Mouse (Mus musculus): Measurements from ENCODE around the gene Thbd.
A peak's percentile ranks its signal among the peaks of the same experiment; 100 is the strongest.

Gene Thbd

GRCm38 (mm10) chr2:148387652-148388581 lies 20.1 kb downstream of the Thbd start:
- DNase-seq (ENCODE audit: low read depth in 2 of 2, low spot score in 2 of 2): no peak

- no peak for DNase-seq (ENCODE audit: low read depth in 2 of 2, low spot score in 2 of 2)
These were observed 21.1 kb downstream of the Thbd start for GRCm38 (mm10) chr2:148386927-148387326.

DNA sequence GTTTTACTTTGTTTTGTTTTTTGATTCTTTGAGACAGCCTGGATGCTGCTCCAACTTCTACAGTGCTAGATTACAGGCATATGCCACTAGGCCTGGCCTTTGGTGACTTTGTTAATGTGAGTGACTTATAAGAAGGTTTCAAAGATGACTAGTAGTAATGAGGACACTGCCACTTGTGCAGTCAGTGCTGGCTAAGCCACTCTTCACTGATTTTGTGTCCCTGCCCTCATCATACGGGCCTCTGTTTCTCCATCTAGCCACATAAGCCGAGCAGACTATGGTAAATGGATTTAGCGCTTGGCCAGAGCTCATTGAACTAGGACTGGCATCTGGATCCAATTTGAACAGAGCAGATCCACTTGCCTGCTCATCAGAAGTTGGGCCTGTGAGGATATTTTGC lies 21.5 kb downstream of the Thbd start:
- no peak for DNase-seq (ENCODE audit: low read depth in 2 of 2, low spot score in 2 of 2)

DNA sequence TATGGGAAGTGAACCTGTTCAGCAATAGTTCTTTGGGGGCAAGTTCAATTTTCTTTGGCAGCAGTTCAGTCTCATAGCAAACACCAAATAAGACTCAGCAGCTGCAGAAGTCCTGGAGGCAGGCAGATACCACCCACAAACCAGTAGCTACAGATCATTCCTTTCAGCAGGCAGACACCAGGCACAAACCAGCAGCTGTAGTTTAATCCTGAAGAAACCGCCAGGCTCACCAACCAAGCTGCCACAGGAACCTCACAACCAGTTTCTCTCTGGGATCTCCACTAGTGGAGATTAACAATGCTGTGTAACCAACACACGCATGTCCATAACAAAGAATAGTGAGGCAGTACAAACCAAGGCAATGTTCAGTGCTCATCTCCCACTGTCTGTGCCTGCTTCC lies 26.9 kb downstream of the Thbd start:
- DNase-seq (ENCODE audit: low read depth in 2 of 2, low spot score in 2 of 2): no peak

- DNase-seq (ENCODE audit: low read depth in 2 of 2, low spot score in 2 of 2): no peak
These were observed 28.0 kb downstream of the Thbd start for GRCm38 (mm10) chr2:148379899-148380413.

DNA sequence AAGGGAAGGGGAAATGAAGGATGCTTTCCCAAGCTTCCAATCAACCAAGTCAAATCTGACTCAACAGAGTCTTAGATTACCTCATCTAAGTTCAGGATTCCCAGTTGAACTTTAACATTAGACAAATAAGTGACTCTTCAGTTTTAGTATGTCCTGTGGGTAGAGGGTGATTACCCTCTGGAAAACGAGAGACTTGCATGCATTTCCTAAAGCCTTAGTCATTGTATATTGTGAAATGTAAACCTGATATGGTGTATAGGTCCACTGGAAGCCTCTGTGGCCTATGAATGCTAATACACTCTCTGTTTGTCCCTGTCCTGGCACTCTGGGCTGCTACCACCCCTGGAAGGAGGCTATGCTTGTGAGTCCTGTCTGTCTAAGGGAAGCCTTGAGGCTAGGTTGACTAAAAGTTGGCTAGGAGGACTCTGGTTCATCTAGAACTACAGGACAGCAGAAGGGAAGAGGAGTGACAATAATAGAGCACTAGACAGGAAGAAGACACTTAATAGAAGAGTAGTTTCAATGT lies 29.1 kb downstream of the Thbd start:
- no peak for DNase-seq (ENCODE audit: low read depth in 2 of 2, low spot score in 2 of 2)

- DNase-seq (ENCODE audit: low read depth in 2 of 2, low spot score in 2 of 2): peak in 1 of 2 experiments; percentile 3
These were observed 32.5 kb downstream of the Thbd start for GRCm38 (mm10) chr2:148375326-148376150.

DNA sequence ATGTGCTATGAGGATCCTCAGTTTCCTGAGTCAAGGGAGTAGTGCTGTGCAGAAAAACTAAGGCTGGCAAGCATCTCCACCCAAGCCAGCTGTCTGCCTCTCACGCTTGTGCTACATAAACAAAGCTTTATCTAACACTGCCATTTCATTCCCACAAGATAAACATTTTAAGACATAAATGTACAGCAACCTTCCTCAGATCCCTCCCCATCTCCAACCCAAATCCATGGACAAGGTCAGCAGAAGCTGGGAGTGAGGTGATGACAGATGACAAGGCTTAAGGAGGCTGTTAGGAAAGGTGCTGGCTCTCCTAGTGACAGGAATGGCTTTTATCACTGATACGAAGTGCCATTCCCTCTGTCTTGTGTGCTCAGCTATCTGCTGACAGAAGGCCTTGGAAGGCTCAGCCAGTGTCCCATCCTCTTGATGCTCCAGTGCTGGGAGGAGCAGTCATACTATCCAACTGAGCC lies 34.4 kb downstream of the Thbd start:
- no peak for DNase-seq (ENCODE audit: low read depth in 2 of 2, low spot score in 2 of 2)

DNA sequence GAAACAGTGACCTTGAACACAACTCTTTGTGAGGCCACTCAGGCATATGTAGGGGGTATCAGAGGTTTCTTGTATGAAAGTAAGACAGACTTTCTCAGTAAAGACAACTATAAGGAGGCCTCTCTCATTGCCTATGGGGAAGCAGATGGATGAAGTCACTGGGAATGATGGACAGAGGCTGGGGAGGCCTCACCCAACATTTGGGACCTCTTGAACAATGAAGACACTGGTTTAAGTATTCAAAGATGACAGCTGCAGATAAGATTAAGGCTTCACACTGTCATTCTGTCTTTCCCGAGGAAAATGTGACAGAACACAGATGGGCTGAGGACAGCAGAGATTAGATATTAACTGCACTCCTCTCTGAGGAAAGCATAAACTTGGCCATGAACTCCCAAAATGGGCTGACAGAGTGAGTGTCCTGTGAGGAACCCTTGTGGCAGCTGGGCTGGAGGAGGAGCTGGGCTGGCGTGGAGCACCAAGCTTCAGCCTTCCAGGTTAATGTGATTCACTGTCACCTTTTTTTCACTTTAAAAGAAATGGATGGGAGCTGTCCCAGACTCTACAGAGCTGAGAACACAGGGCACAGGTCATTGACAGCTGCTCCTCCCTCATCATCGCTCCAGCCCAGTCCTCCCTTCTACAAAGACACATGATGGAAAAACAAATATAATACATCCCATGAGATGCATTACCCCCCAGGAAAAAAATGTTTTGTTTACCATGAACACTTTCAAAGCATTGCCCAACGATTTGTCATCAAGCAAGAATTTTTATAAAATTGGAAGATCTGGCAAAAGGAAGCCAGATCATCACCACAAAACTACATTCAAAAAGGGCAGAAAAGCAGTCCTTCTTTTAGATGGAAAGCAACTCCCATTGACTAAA lies 36.0 kb downstream of the Thbd start:
- no peak for DNase-seq (ENCODE audit: low read depth in 2 of 2, low spot score in 2 of 2)

DNA sequence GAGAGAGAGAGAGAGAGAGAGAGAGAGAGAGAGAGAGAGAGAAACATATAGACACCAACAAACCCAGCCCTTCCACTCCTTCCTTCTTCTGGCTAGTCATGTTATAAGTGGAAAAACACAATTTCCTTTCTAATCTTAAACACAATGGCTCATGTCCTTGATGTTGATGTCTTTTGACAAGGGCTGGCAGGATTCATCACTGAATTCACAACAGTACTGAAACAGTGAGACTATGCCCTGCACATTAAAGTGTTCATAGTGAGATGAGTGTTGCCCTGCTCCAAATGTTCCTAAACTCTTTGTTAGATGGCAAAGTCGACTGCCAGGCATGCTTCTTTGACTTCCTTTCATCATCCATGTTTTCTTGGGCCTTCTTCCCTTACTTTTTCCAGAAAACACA lies 42.8 kb downstream of the Thbd start:
- no peak for DNase-seq (ENCODE audit: low read depth in 2 of 2, low spot score in 2 of 2)

DNA sequence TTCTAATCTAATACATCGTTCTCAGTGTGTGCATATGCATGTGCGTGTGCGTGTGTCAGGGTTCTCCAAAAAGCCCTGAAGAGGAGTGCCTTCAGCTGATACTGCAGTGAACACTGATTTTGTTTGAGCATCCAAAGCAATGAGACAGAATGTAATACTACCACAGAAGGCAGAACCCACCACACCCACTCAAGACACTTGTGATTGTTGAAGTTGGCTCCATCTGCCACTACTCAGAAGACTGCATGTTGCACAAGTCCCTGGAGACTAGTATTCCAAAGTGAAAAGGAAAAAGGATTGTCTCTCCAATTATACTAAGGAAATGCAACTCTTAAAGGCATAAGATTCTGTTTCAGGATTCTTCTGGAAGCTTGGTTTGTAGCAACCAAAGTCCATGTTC lies 43.5 kb downstream of the Thbd start:
- DNase-seq (ENCODE audit: low read depth in 2 of 2, low spot score in 2 of 2): no peak

- no peak for DNase-seq (ENCODE audit: low read depth in 2 of 2, low spot score in 2 of 2)
These were observed 50.8 kb downstream of the Thbd start for GRCm38 (mm10) chr2:148357145-148357544.
